Mouse (Mus musculus) megakaryocyte, embryonic 14.5 days (primary cell): ENCODE results near the gene Pcgf5.

ENCODE experiments used
- FLI1 ChIP-seq: IDR thresholded peaks from 2 replicates; pipeline ENCODE4 v1.6.1; 2012; ENCODE audit warnings: low read length, inconsistent platforms, mixed read lengths
- GATA1 ChIP-seq: IDR thresholded peaks from 3 replicates; pipeline ENCODE4 v1.6.1; 2012; ENCODE audit warnings: mixed read lengths, low read length, inconsistent platforms, borderline replicate concordance

- TF ChIP-seq GATA1 (no peak), FLI1 (no peak)
Observed at GRCm38 (mm10) chr19:36429354-36429753, 81.2 kb downstream of the Pcgf5 start.
